Mouse (Mus musculus) limb, embryonic 14.5 days (tissue): ENCODE data around the gene Gm37240. TPM values are rescaled to one million over a fixed set of nuclear protein-coding genes. Genes with fewer than 3 reads are reported as not detected.

Experiments
- ATAC-seq: fragments of 200-750 bp; cut with Nextera tagmentation; 2 replicates; pipeline ENCODE4 v1.8.0; 2017; ENCODE audit warnings: low read depth, moderate number of reproducible peaks, moderate TSS enrichment; ENCODE audit not compliant: low FRiP score
- DNase-seq: peaks from one replicate; pipeline ENCODE4 v3.0.0-alpha.2; 2015; ENCODE audit warnings: low spot score
- H3K27ac ChIP-seq: fragments of 300-500 bp; sonication (generic); replicated peaks from 2 replicates; pipeline ENCODE4 v1.5.1; 2014; ENCODE audit warnings: low read depth, mild to moderate bottlenecking, low read length, moderate library complexity, mixed read lengths
- H3K27me3 ChIP-seq: fragments of 300-500 bp; sonication (generic); 2 replicates; pipeline ENCODE4 v1.6.1; 2014; ENCODE audit warnings: low read length, mixed read lengths; ENCODE audit not compliant: control insufficient read depth, insufficient read depth
- H3K36me3 ChIP-seq: fragments of 300-500 bp; sonication (generic); 2 replicates; pipeline ENCODE4 v1.6.1; 2014; ENCODE audit warnings: mild to moderate bottlenecking, low read length, moderate library complexity, mixed read lengths; ENCODE audit not compliant: control insufficient read depth, insufficient read depth
- H3K4me1 ChIP-seq: fragments of 300-500 bp; sonication (generic); 2 replicates; pipeline ENCODE4 v1.6.1; 2014; ENCODE audit warnings: antibody characterized with exemption, low read length, mixed read lengths; ENCODE audit not compliant: control insufficient read depth, insufficient read depth
- H3K4me2 ChIP-seq: fragments of 300-500 bp; sonication (generic); replicated peaks from 2 replicates; pipeline ENCODE4 v1.6.1; 2014; ENCODE audit warnings: low read depth, mild to moderate bottlenecking, low read length, moderate library complexity; ENCODE audit not compliant: severe bottlenecking
- H3K4me3 ChIP-seq: fragments of 300-500 bp; sonication (generic); replicated peaks from 2 replicates; pipeline ENCODE4 v1.5.1; 2014; ENCODE audit warnings: low read length
- H3K9ac ChIP-seq: fragments of 300-500 bp; sonication (generic); 2 replicates; pipeline ENCODE4 v1.6.1; 2014; ENCODE audit warnings: mild to moderate bottlenecking, low read depth, low read length, moderate library complexity; ENCODE audit not compliant: severe bottlenecking
- H3K9me3 ChIP-seq: fragments of 300-500 bp; sonication (generic); 2 replicates; pipeline ENCODE4 v1.6.1; 2016; ENCODE audit warnings: low read length; ENCODE audit not compliant: control insufficient read depth
- POLR2A ChIP-seq: fragments of 200-500 bp; IDR thresholded peaks from 2 replicates; pipeline ENCODE4 v1.8.0; 2012; ENCODE audit warnings: inconsistent platforms, mild to moderate bottlenecking, moderate library complexity, borderline replicate concordance; ENCODE audit not compliant: insufficient read depth, insufficient read length; ENCODE audit errors: extremely low read depth
- WGBS: fragments of 180-500 bp; shearing (Covaris S2); extraction: QIAGEN DNeasy Blood & Tissue Kit; methylation state at CpG from one replicate; pipeline ENCODE4 v1.1.7; 2014; 5-methylcytosine and 5-hydroxymethylcytosine counted together
- polyA plus RNA-seq, 2 experiments: library from polyadenylated mRNA; depleted of rRNA in 1 of 2; stranded (reverse) in 1 of 2; unstranded in 1 of 2; fragments of >200 nt; fragmentation: Nextera tagmentation in 1 of 2; extraction: Ambion mirVana in 1 of 2; gene quantifications; 2 replicates each; pipeline versions ENCODE4 v1.2.1 to v1.2.3; 2012 to 2014

Gm37240 gene
- polyA plus RNA-seq, 2 experiments: 2.0 to 13.4 TPM

GRCm38 (mm10) chr3:84775067-84775423 is 1112.3 kb downstream of the Gm37240 start:
- 54% methylated on average over 6 of the region's 6 CpGs for WGBS
- TF ChIP-seq POLR2A: no peak
- no peaks in the 10 kb centered on the region for H3K9me3 ChIP-seq
- H3K27ac ChIP-seq: peak overlapping the region; percentile 33
- H3K9ac ChIP-seq: no peak overlapping the region
- ATAC-seq: no peak
- H3K4me2 ChIP-seq: no peak overlapping the region
- no peaks in the 10 kb centered on the region for H3K36me3 ChIP-seq
- no peak overlapping the region for H3K4me3 ChIP-seq
- H3K27me3 ChIP-seq: no peaks in the 10 kb centered on the region
- H3K4me1 ChIP-seq: peaks cover 17% of the 10 kb centered on the region
- no peak for DNase-seq

GRCm38 (mm10) chr3:84774246-84775066 is 1112.9 kb downstream of the Gm37240 start:
- DNase-seq: no peak
- peak overlapping the region; percentile 33; the same call in 1 of the 2 replicates for H3K27ac ChIP-seq
- no peak for ATAC-seq
- WGBS: 20% methylated on average over 8 of the region's 8 CpGs
- H3K4me3 ChIP-seq: no peak overlapping the region
- H3K4me1 ChIP-seq: peaks cover 17% of the 10 kb centered on the region
- H3K9ac ChIP-seq: no peak overlapping the region
- H3K9me3 ChIP-seq: no peaks in the 10 kb centered on the region
- H3K4me2 ChIP-seq: no peak overlapping the region
- H3K27me3 ChIP-seq: no peaks in the 10 kb centered on the region
- no peaks in the 10 kb centered on the region for H3K36me3 ChIP-seq
- TF ChIP-seq POLR2A: no peak

GRCm38 (mm10) chr3:84771980-84772379 is 1115.3 kb downstream of the Gm37240 start:
- Histone ChIP-seq H3K36me3 (no peaks in the 10 kb centered on the region), H3K27ac (no peak overlapping the region), H3K4me3 (no peak overlapping the region), H3K27me3 (no peaks in the 10 kb centered on the region), H3K4me1 (peaks cover 17% of the 10 kb centered on the region), H3K9me3 (no peaks in the 10 kb centered on the region), H3K9ac (no peak overlapping the region), H3K4me2 (no peak overlapping the region)
- DNase-seq: no peak
- 68% methylated on average over 2 of the region's 2 CpGs for WGBS
- no peak for TF ChIP-seq POLR2A
- no peak for ATAC-seq

GRCm38 (mm10) chr3:84770518-84770917 is 1116.8 kb downstream of the Gm37240 start:
- ATAC-seq: no peak

GRCm38 (mm10) chr3:84769411-84769810 is 1117.9 kb downstream of the Gm37240 start:
- Histone ChIP-seq H3K4me3 (no peak overlapping the region), H3K9ac (no peak overlapping the region), H3K36me3 (no peaks in the 10 kb centered on the region), H3K4me1 (peaks cover 4% of the 10 kb centered on the region), H3K4me2 (no peak overlapping the region), H3K27me3 (no peaks in the 10 kb centered on the region), H3K9me3 (no peaks in the 10 kb centered on the region), H3K27ac (no peak overlapping the region)
- TF ChIP-seq POLR2A: no peak
- ATAC-seq (no peak), DNase-seq (no peak)
- WGBS: 76% methylated on average over 6 of the region's 6 CpGs

More at GRCm38 (mm10) chr3:84770518-84770917, 1116.8 kb downstream of the Gm37240 start:
- H3K9me3 ChIP-seq: no peaks in the 10 kb centered on the region
- no peak overlapping the region for H3K27ac ChIP-seq
- DNase-seq: no peak
- H3K4me3 ChIP-seq: no peak overlapping the region
- peaks cover 14% of the 10 kb centered on the region for H3K4me1 ChIP-seq
- no peak overlapping the region for H3K9ac ChIP-seq
- H3K27me3 ChIP-seq: no peaks in the 10 kb centered on the region
- no peak for TF ChIP-seq POLR2A
- WGBS: 67% methylated on average over 6 of the region's 6 CpGs
- H3K36me3 ChIP-seq: no peaks in the 10 kb centered on the region
- H3K4me2 ChIP-seq: no peak overlapping the region
